Mouse (Mus musculus) ES-E14 (cell line): ENCODE results near the gene Pola2. TPM values are rescaled to one million over a fixed set of nuclear protein-coding genes. Genes with fewer than 3 reads are reported as not detected.

Experiments
- DNase-seq: peaks from one replicate; pipeline ENCODE4 v3.0.0-alpha.2; 2013; ENCODE audit warnings: low read depth, low spot score
- H3K27ac ChIP-seq: 2 replicates; pipeline ENCODE4 v1.5.1; 2012; ENCODE audit warnings: low read depth, mild to moderate bottlenecking, low read length, moderate library complexity, mixed read lengths; ENCODE audit not compliant: poor library complexity, insufficient read depth, severe bottlenecking
- H3K36me3 ChIP-seq: 2 replicates; pipeline ENCODE4 v1.6.1; 2012; ENCODE audit warnings: mild to moderate bottlenecking, low read length, moderate library complexity, mixed read lengths; ENCODE audit not compliant: control insufficient read depth, poor library complexity, insufficient read depth, severe bottlenecking
- H3K4me1 ChIP-seq, 2 experiments: fragments of 150-350 bp in 1 of 2; sonication (generic) in 1 of 2; 2 replicates each; pipeline ENCODE4 v1.6.1; 2012; ENCODE audit warnings: low read length in 2 of 2, mild to moderate bottlenecking in 1 of 2, mixed read lengths in 1 of 2; ENCODE audit not compliant: control insufficient read depth in 2 of 2, insufficient read depth in 2 of 2, poor library complexity in 1 of 2
- H3K4me3 ChIP-seq, 2 experiments: fragments of 150-350 bp in 1 of 2; sonication (generic) in 1 of 2; 2 replicates each; pipeline ENCODE4 v1.5.1; 2012; ENCODE audit warnings: low read length in 2 of 2, low read depth in 1 of 2, mild to moderate bottlenecking in 1 of 2, mixed read lengths in 1 of 2; ENCODE audit not compliant: insufficient read depth in 1 of 2, poor library complexity in 1 of 2, severe bottlenecking in 1 of 2
- H3K9ac ChIP-seq: 2 replicates; pipeline ENCODE4 v1.6.1; 2012; ENCODE audit warnings: low read depth, mild to moderate bottlenecking, low read length, mixed read lengths; ENCODE audit not compliant: poor library complexity, insufficient read depth, severe bottlenecking
- H3K9me3 ChIP-seq: fragments of 150-350 bp; sonication (generic); 2 replicates; pipeline ENCODE4 v1.6.1; 2012; ENCODE audit warnings: low read depth, mild to moderate bottlenecking, low read length; ENCODE audit not compliant: control insufficient read depth, insufficient read depth
- CHD2 ChIP-seq: IDR thresholded peaks from 2 replicates; pipeline ENCODE4 v1.6.1; 2014; ENCODE audit warnings: mild to moderate bottlenecking, low read depth, low read length, inconsistent platforms
- HCFC1 ChIP-seq: IDR thresholded peaks from 2 replicates; pipeline ENCODE4 v1.6.1; 2012; ENCODE audit warnings: low read length, inconsistent platforms, borderline replicate concordance; ENCODE audit not compliant: insufficient read depth
- MAFK ChIP-seq: IDR thresholded peaks from 2 replicates; pipeline ENCODE4 v1.6.1; 2014; ENCODE audit warnings: mild to moderate bottlenecking, low read depth, low read length, inconsistent platforms; ENCODE audit not compliant: insufficient read depth
- ZC3H11A ChIP-seq: IDR thresholded peaks from 2 replicates; pipeline ENCODE4 v1.6.1; 2012; ENCODE audit warnings: low read depth, mild to moderate bottlenecking, inconsistent platforms, low read length, borderline replicate concordance
- ZNF384 ChIP-seq: IDR thresholded peaks from 2 replicates; pipeline ENCODE4 v1.6.1; 2012; ENCODE audit warnings: low read depth, low read length, inconsistent platforms
- in situ Hi-C, 2 experiments: fragments of 600-800 bp; cut with MboI; formaldehyde crosslinking; loops; one replicate each; pipeline ENCODE4 v1.15.1; 2025; ENCODE audit warnings: low sequenced_read_pairs in 2 of 2, inconsistent platforms in 1 of 2; ENCODE audit not compliant: unreplicated experiment in 2 of 2
- total RNA-seq: library from RNA; depleted of rRNA; stranded (reverse); fragments of 300-350 nt; gene quantifications from 2 replicates; pipeline ENCODE4 v1.2.3, GENCODE M21; 2012

Gene Pola2
- total RNA-seq, 1 experiment, result 69.7 TPM

DNA sequence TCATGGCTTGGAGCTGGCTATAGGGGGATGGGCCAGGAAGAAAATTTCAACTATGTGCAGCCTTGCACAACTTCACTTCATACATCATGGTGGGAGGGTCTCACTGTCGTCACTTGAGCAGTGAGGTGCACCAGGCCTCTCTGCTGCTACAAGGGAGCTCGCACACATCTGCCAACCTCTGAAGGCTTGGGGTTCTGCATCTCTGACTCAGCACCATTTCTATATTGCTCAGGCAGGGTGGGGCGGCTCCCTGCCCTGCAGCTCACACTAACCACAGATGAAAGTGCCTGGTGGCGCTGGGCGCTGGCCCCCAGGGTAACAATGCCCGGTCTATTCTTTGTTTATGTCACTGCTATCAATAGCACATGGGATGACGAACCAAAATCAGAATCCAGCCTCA lies 19.0 kb downstream of the Pola2 start:
- no peak for TF ChIP-seq ZNF384
- TF ChIP-seq MAFK, result no peak
- no peak for TF ChIP-seq CHD2
- TF ChIP-seq ZC3H11A, result no peak
- no peak for TF ChIP-seq HCFC1
- Histone ChIP-seq H3K4me3 (no peak overlapping the region), H3K36me3 (peaks cover 83% of the 10 kb centered on the region), H3K9ac (no peak overlapping the region; the same call in 1 of the 2 replicates), H3K9me3 (no peaks in the 10 kb centered on the region), H3K27ac (no peak overlapping the region), H3K4me1 (peaks cover 0 to 6% of the 10 kb centered on the region in 2 experiments; a peak in 2 of 4 replicates)
- DNase-seq, result no peak
- in situ Hi-C loops, result no loop called here

DNA sequence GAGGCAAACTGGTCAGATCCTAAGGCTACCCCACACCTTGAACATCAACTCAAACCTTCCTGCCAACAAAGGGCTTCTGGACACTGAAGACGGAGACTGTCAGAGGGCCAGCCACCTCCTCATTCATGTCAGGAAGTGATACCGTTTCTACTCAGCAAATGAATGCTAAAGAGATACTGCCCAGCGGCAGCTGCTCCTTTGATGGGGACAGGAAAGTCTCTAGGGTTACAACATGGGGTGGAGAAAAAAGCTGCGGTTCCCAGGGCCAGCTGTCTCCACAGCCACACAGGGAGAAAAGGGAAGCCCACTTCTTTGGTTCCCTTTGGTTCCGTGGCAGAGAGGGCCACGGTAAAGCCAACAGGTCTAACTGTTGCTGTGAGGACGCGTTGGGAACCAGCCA lies 19.9 kb downstream of the Pola2 start:
- Histone ChIP-seq H3K9me3 (no peaks in the 10 kb centered on the region), H3K27ac (no peak overlapping the region), H3K36me3 (peaks cover 84% of the 10 kb centered on the region), H3K4me1 (peaks cover 0 to 6% of the 10 kb centered on the region in 2 experiments; a peak in 2 of 4 replicates), H3K9ac (no peak overlapping the region), H3K4me3 (no peak overlapping the region)
- no peak for TF ChIP-seq CHD2
- in situ Hi-C loops, result no loop called here
- DNase-seq, result no peak

DNA sequence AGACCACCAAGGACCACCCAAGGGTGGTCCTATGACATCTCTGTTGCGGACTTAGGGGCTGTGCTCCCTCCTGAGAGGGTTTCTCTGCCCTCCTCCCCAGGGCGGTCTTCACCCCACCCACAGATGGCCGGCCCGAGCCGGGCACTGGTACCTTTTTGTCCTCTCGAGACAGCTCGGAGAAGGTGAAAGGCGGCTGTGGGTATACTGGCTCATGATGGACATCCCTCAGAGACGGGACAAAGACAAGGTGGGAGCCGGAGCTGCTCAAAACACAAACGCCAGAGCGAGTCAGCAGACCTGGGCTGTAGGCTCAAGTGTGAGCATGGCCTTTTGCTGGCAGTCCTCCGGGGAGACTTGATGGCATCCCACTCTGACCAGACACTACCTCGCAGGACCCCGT lies 20.6 kb downstream of the Pola2 start:
- H3K4me3 ChIP-seq, result no peak overlapping the region
- H3K9me3 ChIP-seq, result no peaks in the 10 kb centered on the region
- no peak overlapping the region for H3K9ac ChIP-seq
- in situ Hi-C loops, result no loop called here
- DNase-seq, result no peak
- TF ChIP-seq MAFK (no peak), ZC3H11A (no peak), ZNF384 (no peak), CHD2 (no peak), HCFC1 (no peak)
- H3K36me3 ChIP-seq, result peaks cover 80% of the 10 kb centered on the region
- H3K27ac ChIP-seq, result no peak overlapping the region
- H3K4me1 ChIP-seq, result peaks cover under 1 to 6% of the 10 kb centered on the region in 2 experiments; a peak in 2 of 4 replicates

DNA sequence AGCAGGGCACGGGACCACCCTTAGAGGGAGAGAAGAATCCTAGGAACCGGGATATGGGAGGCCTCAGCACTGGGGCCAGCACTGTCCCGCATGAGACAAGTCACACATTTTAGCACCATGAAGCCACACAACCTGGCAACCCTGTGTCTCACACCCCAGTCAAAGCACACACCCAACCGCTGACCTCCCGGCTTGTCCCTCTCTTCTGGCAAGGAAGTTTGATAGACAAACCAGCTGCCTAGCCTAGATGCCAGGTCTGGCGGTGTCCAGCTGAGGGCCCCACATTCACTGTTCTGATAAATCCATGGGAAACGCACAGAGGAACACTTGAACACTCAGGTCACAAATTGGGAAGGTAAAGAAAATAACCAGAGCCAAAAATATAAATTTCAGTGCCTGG lies 21.4 kb downstream of the Pola2 start:
- no peaks in the 10 kb centered on the region for H3K9me3 ChIP-seq
- in situ Hi-C loops, result no loop called here
- H3K36me3 ChIP-seq, result peaks cover 74% of the 10 kb centered on the region
- H3K4me1 ChIP-seq, result peaks cover 1 to 6% of the 10 kb centered on the region in 2 experiments; a peak in 2 of 4 replicates
- no peak overlapping the region for H3K27ac ChIP-seq
- TF ChIP-seq MAFK, result no peak
- no peak for TF ChIP-seq ZC3H11A
- no peak for TF ChIP-seq ZNF384
- no peak for TF ChIP-seq HCFC1
- TF ChIP-seq CHD2, result no peak
- no peak for DNase-seq
- H3K9ac ChIP-seq, result no peak overlapping the region
- no peak overlapping the region for H3K4me3 ChIP-seq

DNA sequence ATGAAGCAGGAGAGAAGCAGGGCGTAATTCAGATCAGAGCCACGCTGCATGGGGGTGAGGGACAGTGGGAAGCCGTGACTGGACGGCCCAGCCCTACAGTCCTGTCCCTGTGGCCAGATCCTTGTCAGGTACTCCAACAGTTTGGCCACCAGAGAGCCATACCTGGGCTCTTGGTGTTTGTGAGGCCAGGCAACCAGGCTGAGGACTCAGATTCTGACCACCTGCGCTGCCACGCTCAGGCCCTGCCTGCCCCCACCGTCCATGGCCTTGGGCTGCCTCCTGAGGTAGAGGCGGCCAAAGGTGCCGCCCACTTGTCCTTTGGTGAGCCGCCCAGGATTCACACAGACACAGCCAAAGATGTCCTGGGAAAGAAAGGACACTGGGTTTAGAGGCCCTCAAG lies 23.3 kb downstream of the Pola2 start:
- Histone ChIP-seq H3K27ac (no peak overlapping the region), H3K9ac (no peak overlapping the region), H3K4me3 (no peak overlapping the region), H3K36me3 (peaks cover 58% of the 10 kb centered on the region), H3K4me1 (peaks cover 1 to 6% of the 10 kb centered on the region in 2 experiments; a peak in 2 of 4 replicates), H3K9me3 (no peaks in the 10 kb centered on the region)
- in situ Hi-C loops, result no loop called here
- TF ChIP-seq HCFC1, result no peak
- TF ChIP-seq MAFK, result no peak
- TF ChIP-seq ZNF384, result no peak
- TF ChIP-seq CHD2, result no peak
- TF ChIP-seq ZC3H11A, result no peak
- DNase-seq, result no peak
